Mouse (Mus musculus): ENCODE data around the gene Gm10408. TPM values are rescaled to one million over a fixed set of nuclear protein-coding genes. Genes with fewer than 3 reads are reported as not detected.
"Not testable (repeated sequence)": the region's sequence is repeated elsewhere in the genome, so short reads cannot be mapped to it uniquely, and the experiment has no call there.

Gene Gm10408
- not detected for total RNA-seq (2021)

- DNase-seq (ENCODE audit: low spot score in 2 of 2); intact Hi-C loops (cut with DNase I): not testable (repeated sequence)
These were observed at the start of gene Gm10408 for GRCm38 (mm10) chr14:3449079-3449478. TSS of gene Gm10408 (plus strand) at chr14:3449379.

DNA sequence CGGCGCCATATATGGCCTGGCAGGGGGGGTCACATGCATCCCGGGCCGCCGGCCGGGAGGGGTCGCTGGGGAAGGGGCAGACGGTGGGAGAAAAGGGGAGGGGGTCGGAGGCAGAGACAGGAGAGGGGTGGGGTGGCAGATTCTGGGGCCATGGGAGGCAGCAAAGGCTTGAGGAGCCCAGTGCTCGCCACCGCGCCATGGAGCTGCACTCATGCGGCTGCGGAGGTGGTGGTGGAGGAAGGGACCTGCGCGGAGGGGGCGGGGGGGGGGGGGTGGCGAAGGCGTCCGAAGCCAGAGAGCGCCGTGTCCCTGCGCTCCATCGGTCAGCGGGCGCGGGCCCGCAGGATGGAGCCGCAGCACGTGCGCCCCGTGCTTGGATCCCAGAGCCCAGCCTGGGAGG, 36.9 kb upstream of the Gm10408 start, which contains the start of gene Gm10409:
Gene Gm10409, plus strand, starts transcription at position 301 of the 400 bp plus-strand sequence.
- DNase-seq (ENCODE audit: low spot score in 2 of 2); intact Hi-C loops (cut with DNase I): not testable (repeated sequence)

DNA sequence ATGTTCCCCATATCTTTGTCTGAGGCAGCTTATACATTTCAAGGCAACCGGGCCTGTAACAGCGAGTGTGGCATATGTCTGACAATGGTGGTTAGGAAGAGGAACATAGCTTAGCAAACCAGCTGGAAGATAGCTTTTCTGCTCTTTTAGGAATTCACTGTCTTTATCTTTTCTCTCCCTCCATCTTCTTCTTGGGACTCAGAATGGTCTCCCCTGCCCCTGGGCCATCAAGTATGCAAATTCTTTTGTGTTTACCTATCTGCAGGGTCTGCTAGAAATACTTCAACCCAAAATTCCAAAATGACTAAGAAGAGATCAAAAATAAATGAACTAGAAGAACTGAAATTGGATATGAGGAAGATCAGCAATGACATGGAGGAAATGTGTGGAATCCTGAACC, 21.4 kb upstream of the Gm10408 start, which contains the start of gene Gm3005:
Gene Gm3005, plus strand, starts transcription at position 301 of the 400 bp plus-strand sequence.
- DNase-seq (ENCODE audit: low spot score in 2 of 2); intact Hi-C loops (cut with DNase I): not testable (repeated sequence)

Other genes starting within 250 kb of the Gm10408 start
- gene D830030K20Rik, start 240.9 kb upstream of the Gm10408 start, total RNA-seq (2021), result 1 to 10 TPM; 5.3 to 5.4 TPM
- gene Gm2956, start 116.8 kb upstream of the Gm10408 start, total RNA-seq (2021), result under 1 TPM in 1 of 2 experiments, not detected in 1; 0.36 TPM
- not detected for gene Gm10413, start 54.3 kb upstream of the Gm10408 start, total RNA-seq (2021)
- gene Gm10409, start 36.8 kb upstream of the Gm10408 start, total RNA-seq (2021), result 1 to 10 TPM; 1.8 to 2.6 TPM
- not detected for gene Gm3005, start 21.3 kb upstream of the Gm10408 start, total RNA-seq (2021)
- gene Gm3012, start 185.1 kb downstream of the Gm10408 start, total RNA-seq (2021), result not detected
- 1 to 10 TPM; 1.8 to 2.6 TPM for gene Gm3020, start 202.7 kb downstream of the Gm10408 start, total RNA-seq (2021)
- gene Gm3043, start 239.4 kb downstream of the Gm10408 start, total RNA-seq (2021), result not detected

Data from left cerebral cortex, postnatal 36 days (tissue).